Mouse (Mus musculus): ENCODE results near the gene Serinc3. TPM values are rescaled to one million over a fixed set of nuclear protein-coding genes. Genes with fewer than 3 reads are reported as not detected.
A peak's percentile ranks its signal among the peaks of the same experiment; 100 is the strongest.
"Not testable (repeated sequence)": the region's sequence is repeated elsewhere in the genome, so short reads cannot be mapped to it uniquely, and the experiment has no call there.

The Serinc3 gene
- total RNA-seq, 2 experiments from 2014 or later, result 198 to 204 TPM

- no peak for DNase-seq (ENCODE audit: low spot score in 2 of 2)
- peak overlapping the region; percentile 99 for H3K4me3 ChIP-seq
- peak overlapping the region; percentile 98 for H3K27ac ChIP-seq
- no peak for TF ChIP-seq CTCF (conservative IDR thresholded peaks at IDR 0.05)
Measured at GRCm38 (mm10) chr2:163659431-163659830, 14.5 kb upstream of the Serinc3 start.

- TF ChIP-seq CTCF (conservative IDR thresholded peaks at IDR 0.05), result no peak
- H3K27ac ChIP-seq, result peak overlapping the region; percentile 98
- no peak for DNase-seq (ENCODE audit: low spot score in 2 of 2)
- H3K4me3 ChIP-seq, result peak overlapping the region; percentile 99
Measured at GRCm38 (mm10) chr2:163658941-163659340, 14.0 kb upstream of the Serinc3 start.

DNA sequence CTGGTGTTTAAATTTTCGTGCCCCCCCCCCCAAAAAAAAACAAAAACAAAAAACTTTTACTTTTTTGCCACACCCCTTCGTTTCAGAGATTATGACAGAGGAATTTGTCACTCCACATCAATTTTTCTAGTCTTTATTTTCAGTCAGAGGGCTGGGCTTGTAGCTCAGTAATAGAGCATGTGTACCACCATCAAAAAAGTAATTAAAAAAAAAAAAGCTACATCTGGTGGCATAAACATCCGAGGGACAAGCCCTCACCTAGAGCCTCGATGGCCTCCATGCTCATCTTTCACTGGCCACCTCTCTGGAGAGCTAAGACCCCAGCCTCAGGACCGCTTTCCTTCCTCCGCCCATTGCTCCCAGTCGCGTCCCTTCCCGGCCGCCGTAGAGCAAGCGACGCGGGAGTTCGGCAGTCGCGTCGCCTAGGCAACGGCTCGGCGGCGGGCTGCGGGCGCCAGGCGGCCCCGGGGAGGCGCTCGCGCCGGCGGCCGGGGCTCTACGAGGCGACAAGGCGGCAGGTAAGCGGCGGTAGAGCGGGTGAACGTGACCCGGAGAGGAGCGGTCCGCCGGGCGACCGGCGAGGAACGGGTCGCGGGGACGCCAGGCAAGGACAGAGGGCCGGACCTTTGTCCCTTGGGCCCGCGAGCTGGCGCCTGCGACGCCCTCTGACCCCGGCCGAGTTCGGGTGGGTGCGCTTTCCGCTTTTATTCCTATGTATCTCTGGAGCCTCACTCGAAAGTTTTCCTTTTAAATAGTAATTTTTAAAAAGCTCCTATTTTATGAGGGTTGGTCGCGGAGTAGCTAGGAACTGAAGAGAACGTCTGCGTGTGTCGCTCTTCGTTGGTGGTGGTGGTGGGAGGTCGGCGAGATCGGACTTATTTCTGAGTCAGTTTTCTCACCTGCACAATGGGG, 13.3 kb upstream of the Serinc3 start, which contains the start of gene Pkig:
Pkig (plus strand) TSS at position 412 of the 912 bp plus-strand sequence.
- H3K27ac ChIP-seq, result peak within 1 kb of the TSS; percentile 98
- peak within 1 kb of the TSS; percentile 99 for H3K4me3 ChIP-seq
- peak; percentile 81 to 88 for DNase-seq (ENCODE audit: low spot score in 2 of 2)
- TF ChIP-seq CTCF (conservative IDR thresholded peaks at IDR 0.05), result peak; percentile 60

GRCm38 (mm10) chr2:163657486-163657885, 12.6 kb upstream of the Serinc3 start:
- H3K27ac ChIP-seq, result no peak overlapping the region
- TF ChIP-seq CTCF (conservative IDR thresholded peaks at IDR 0.05), result no peak
- no peak for DNase-seq (ENCODE audit: low spot score in 2 of 2)
- no peak overlapping the region for H3K4me3 ChIP-seq

DNA sequence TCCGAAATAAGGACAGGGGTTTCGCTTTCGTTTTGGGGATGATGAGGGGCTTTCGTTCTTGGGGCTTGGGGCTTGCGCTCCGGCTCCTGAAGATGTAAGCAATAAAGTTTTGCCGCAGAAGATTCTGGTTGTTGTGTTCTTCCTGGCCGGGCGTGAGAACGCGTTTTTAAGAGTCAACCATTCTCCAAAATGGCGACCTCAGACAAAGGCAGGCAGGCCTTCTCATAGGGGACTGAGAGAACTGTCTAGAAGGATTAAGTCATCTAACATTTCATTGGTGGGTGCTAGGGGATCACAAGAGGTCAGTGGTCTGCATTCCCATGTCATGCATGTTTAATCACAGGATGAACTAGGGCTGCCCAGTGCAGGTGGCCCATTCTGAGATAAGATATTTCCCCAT, 10.8 kb upstream of the Serinc3 start:
- H3K4me3 ChIP-seq; DNase-seq (ENCODE audit: low spot score in 2 of 2); H3K27ac ChIP-seq: not testable (repeated sequence)

DNA sequence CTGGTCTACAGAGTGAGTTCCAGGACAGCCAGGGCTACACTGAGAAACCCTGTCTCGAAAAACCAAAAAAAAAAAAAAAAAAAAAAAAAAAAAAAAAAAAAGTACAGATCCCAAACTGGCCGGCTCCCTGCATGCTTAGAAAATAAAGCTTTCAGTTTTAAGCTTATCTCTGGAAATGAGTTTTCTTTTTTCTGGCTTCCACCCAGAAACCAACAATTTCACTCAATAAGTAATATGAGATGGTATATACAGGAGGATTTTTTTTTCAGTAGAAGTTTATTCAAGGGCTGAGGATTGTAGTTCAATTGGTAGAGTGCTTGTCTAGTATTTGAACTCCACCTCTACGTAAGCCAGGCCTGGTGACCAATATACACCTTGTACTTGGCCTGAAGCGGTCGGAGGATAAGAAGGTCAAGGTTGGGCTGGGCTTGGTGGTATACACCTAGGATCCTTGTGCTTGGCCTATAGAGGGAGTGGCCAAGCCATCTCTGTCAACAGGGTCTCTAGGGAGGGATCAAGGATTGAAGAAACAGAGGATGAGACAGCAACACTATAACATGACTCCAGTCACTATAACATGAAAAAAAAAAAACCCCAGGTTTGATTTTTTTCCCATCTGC, 1.6 kb upstream of the Serinc3 start:
- no peak overlapping the region for H3K27ac ChIP-seq
- no peak overlapping the region for H3K4me3 ChIP-seq
- no peak for TF ChIP-seq CTCF (conservative IDR thresholded peaks at IDR 0.05)
- no peak for DNase-seq (ENCODE audit: low spot score in 2 of 2)

- Histone ChIP-seq H3K27ac (peak overlapping the region; percentile 98), H3K4me3 (no peak overlapping the region)
- DNase-seq (ENCODE audit: low spot score in 2 of 2), result no peak
- no peak for TF ChIP-seq CTCF (conservative IDR thresholded peaks at IDR 0.05)
Measured at GRCm38 (mm10) chr2:163645700-163646460, 949 bp upstream of the Serinc3 start.

- Histone ChIP-seq H3K4me3 (peak overlapping the region; percentile 84), H3K27ac (peak overlapping the region; percentile 98)
- peak; percentile 62 for TF ChIP-seq CTCF (conservative IDR thresholded peaks at IDR 0.05)
- DNase-seq (ENCODE audit: low spot score in 2 of 2), result no peak
Measured at GRCm38 (mm10) chr2:163644047-163644446, 884 bp downstream of the Serinc3 start.

- peak overlapping the region; percentile 84 for H3K4me3 ChIP-seq
- DNase-seq (ENCODE audit: low spot score in 2 of 2), result no peak
- peak overlapping the region; percentile 98 for H3K27ac ChIP-seq
- no peak for TF ChIP-seq CTCF (conservative IDR thresholded peaks at IDR 0.05)
Measured at GRCm38 (mm10) chr2:163643576-163643971, 1.4 kb downstream of the Serinc3 start.

GRCm38 (mm10) chr2:163642685-163643575, 2.0 kb downstream of the Serinc3 start:
- H3K4me3 ChIP-seq, result peak overlapping the region; percentile 84
- H3K27ac ChIP-seq, result peak overlapping the region; percentile 98
- no peak for TF ChIP-seq CTCF (conservative IDR thresholded peaks at IDR 0.05)
- DNase-seq (ENCODE audit: low spot score in 2 of 2), result no peak

GRCm38 (mm10) chr2:163641681-163642080, 3.2 kb downstream of the Serinc3 start:
- Histone ChIP-seq H3K27ac (peak overlapping the region; percentile 83; the same call in 1 of the 2 replicates), H3K4me3 (no peak overlapping the region; the same call in 1 of the 2 replicates)
- TF ChIP-seq CTCF (conservative IDR thresholded peaks at IDR 0.05), result no peak
- DNase-seq (ENCODE audit: low spot score in 2 of 2), result no peak

DNA sequence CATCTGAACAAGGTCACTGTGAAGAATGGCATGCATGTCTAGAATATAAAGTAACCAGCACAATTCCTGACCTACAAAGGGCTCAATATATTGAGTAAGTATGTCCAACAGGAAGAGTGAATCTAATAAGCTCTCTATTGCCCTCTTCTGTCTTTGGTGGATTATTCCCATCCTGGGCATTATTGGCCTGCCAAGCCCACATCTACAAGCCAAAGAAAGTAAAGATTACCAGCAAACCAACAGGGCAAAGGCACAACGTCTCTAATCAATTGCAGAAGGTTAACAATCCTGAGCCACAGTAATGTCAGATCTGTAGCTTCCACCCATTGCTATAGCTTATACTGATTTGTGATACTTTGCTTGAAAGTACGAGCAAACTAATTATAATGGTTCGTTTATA, 4.4 kb downstream of the Serinc3 start:
- H3K4me3 ChIP-seq, result no peak overlapping the region; the same call in 1 of the 2 replicates
- TF ChIP-seq CTCF (conservative IDR thresholded peaks at IDR 0.05), result peak; percentile 47
- peak overlapping the region; percentile 83; the same call in 1 of the 2 replicates for H3K27ac ChIP-seq
- no peak for DNase-seq (ENCODE audit: low spot score in 2 of 2)

Data from layer of hippocampus, adult 2 months (tissue).